Mouse (Mus musculus): Measurements from ENCODE around the gene Haus4.

Haus4 gene

DNA sequence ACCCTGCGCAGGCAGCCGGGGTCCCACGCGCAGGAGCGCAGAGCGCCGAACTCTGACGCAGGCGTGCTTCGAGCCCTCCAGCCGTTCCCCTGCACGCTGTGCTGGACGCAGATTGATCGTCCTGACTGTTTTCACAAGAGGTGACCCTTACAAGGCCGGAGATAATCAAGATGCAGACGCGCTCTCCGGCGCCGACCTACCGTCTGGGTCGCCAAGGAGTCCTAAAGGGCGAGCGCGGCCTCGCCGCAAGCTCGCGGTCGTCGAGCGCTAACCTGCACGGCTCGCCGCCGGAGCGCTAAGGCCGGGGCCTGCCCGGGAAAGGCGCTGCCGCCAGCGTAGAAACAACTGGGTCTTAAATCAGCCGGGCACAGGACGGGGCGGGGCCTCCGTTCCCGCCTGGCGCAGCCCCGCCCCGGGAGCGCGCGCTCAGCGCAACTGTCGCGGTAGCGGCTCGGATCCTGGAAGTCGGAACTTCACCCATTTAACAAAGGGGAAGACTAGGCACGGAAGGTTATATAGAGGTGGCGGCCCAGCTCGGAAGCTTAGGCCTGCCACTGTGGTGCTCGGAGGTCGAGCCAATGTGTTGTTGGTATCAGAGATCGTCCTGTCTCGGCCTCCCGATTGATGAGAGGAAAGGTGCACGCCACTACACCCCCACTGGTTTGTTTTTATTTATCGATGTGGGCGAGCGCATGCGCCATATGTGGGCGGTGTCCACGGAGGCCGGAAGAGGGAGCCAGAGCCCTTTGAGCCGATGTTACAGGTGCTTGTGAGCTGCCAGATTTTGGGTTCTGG, at the start of gene Haus4:
Gene Haus4 (minus strand): TSS at position 642 of the 795 bp plus-strand sequence.
- DNase-seq (ENCODE audit: low spot score): peak; percentile 82

DNA sequence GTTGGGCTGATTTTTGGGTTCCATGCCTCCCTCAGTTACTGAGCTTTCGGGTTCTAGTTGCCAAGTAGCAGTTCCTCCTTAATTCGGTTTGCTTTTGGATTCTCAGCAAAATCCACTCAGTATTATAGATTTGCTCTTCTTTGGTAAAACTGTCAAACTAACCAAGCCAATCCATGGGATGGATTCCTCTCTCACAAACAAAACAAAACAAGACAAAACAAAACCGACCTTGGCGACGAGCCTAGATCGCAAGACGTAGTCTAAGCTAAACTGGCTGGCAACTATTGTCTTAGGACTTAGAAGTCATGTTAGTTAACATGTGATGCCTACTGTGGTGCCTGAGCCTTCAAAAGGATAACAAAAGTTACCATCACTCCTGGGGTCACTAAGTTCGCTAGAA, 49.3 kb upstream of the Haus4 start:
- no peak for DNase-seq (ENCODE audit: low spot score)

GRCm38 (mm10) chr14:54603038-54603654, 48.7 kb upstream of the Haus4 start:
- peak; percentile 96 for DNase-seq (ENCODE audit: low spot score)

GRCm38 (mm10) chr14:54602613-54603012, 48.2 kb upstream of the Haus4 start:
- no peak for DNase-seq (ENCODE audit: low spot score)

DNA sequence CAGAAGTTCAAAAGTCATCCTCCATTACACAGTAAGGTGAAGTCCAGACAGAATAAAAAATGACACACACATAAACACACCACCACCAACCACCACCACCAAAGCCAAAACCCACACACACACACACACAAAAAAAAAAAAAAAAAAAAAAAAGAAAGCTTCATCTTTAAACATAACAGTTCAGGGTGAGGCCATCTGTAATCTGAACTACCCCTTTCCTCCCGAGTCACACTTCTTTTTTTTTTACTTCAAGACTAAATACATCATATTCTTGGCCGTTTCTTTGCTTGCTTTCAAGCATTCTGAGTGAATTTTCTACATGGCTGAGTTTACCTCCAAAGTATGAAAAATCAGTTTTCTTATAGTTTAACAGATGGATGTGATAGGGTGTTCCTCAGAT, 47.2 kb upstream of the Haus4 start:
- no peak for DNase-seq (ENCODE audit: low spot score)

- no peak for DNase-seq (ENCODE audit: low spot score)
Observed at GRCm38 (mm10) chr14:54597084-54597483, 42.7 kb upstream of the Haus4 start.

- no peak for DNase-seq (ENCODE audit: low spot score)
Observed at GRCm38 (mm10) chr14:54594631-54595414, 40.4 kb upstream of the Haus4 start.

DNA sequence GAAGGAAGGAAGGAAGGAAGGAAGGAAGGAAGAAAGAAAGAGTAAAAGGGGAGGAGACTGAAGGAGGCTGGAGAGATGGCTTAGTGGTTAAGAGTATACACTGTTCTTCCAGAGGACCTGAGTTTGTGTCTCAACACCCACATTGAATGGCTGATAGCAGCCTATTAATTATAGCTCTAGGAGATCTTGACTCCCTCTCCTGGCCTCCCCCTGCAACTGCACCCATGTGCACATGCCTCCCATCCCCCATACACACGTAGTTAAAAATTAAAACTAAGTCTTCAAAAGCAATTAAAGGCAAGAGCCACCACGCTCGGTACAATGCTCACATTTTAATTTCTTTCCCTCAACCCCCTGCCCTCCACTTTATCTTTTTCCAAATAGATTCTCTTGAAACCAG, 39.6 kb upstream of the Haus4 start:
- no peak for DNase-seq (ENCODE audit: low spot score)

- no peak for DNase-seq (ENCODE audit: low spot score)
Observed at GRCm38 (mm10) chr14:54592319-54592934, 38.0 kb upstream of the Haus4 start.

- DNase-seq (ENCODE audit: low spot score): no peak
Observed at GRCm38 (mm10) chr14:54591056-54591455, 36.6 kb upstream of the Haus4 start.

GRCm38 (mm10) chr14:54583681-54584338, 29.4 kb upstream of the Haus4 start:
- peak; percentile 53 for DNase-seq (ENCODE audit: low spot score)

- DNase-seq (ENCODE audit: low spot score): no peak
Observed at GRCm38 (mm10) chr14:54582536-54582935, 28.1 kb upstream of the Haus4 start.

DNA sequence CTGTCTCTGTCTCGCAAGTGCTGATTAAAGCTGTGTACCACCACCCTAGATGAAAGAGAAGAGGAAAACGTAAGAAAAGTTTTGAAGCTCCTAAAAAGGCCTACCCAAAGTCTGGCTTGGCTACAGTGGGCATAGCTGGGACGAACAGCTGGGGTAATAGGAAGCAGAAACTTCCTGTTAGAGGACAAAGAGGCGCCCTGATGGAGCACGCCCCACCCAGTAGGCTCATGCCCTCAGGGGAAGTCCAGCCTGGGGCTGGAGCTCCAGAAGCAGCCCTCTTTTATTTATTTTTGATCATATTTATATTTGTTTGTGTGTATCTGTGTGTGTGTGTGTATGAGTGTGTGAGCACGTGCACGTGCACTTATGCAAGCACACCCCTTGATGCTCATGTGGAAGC, 25.2 kb upstream of the Haus4 start:
- no peak for DNase-seq (ENCODE audit: low spot score)

DNA sequence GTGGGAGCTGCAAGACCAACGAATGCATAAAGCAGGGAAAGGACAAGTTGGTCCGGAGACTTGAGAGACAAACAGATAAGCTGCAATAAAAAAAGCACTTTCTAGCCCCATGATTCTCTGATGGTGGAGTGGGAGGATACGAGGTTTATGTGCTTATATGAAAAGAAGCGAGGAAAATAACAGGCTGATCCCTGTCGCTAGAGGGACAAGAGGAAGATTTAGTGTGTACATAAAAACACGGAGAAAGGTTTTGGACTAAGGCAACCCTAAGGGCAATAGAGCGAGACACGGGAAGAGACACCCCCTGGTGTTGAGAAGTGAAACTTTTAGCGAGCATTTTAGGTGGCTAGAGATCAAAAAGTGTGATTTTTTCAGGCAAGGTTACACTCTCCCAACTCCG, 23.6 kb upstream of the Haus4 start:
- peak; percentile 58 for DNase-seq (ENCODE audit: low spot score)

DNA sequence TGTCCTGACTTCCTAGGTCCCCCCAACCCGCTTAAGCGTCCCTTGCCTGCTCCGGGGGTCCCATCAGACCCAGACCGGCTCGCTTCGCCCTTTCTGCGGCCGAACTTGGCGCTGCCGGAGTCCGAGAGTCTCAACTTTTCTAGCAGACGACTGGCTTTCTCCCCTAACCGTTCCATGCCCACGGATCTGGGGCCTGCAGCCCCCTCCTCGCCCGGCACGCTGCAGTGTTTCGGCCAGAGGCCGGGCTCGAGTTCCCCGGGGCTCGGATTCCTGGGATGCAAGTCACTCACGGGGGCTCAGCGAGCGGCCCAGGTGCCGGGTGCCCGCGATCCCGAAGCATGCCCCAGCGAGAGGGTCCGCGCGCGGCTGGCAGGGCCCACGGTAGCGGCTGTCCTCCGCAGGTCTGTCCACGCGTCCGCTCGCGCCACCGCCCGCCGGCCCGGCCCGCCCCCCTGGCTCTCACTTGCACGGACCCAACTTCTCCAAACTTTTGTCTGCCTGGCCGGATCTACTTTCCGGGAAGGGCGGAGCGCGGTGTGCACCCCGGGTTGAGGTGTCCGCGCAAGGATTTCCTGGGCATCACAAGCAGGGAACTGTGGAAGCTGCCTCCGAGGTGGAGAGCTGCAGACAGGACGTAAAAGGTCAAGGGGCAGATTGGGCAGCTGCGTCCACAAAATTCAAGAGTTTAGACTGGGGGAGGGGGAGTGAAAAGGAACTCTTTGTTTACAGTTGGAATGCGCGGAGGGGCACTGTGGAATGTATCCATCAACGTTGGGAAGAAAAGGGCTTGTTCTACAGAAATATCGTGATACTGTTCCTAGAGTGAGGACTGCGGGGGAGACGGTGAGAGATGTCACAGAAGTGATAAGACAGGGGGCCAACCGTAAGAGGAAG, 22.9 kb upstream of the Haus4 start, which contains the start of gene Ajuba:
Gene Ajuba (minus strand): TSS at position 470 of the 894 bp plus-strand sequence.
- peak; percentile 18 for DNase-seq (ENCODE audit: low spot score)

GRCm38 (mm10) chr14:54576241-54577088, 22.0 kb upstream of the Haus4 start:
- DNase-seq (ENCODE audit: low spot score): peak; percentile 8

GRCm38 (mm10) chr14:54575631-54576030, 21.2 kb upstream of the Haus4 start:
- DNase-seq (ENCODE audit: low spot score): no peak

DNA sequence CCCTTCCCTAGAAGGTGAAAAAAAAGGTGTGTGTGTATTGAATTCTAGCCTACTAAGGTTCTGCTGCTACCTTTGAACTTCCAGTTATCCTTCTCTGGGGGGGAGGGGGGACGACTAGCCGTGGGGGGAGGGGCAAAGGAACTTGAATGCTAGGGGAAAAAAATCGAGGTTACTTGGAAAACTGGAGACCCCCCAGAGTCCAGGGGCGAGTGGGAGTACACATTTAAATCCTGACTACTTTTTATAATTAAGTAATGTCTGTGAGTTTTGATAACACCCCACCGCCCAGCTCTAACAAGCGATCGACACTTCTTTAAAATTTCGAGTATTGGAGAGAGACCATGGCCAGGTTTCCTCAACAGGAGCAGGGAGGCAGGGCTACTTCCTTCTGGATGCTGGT, 20.6 kb upstream of the Haus4 start:
- no peak for DNase-seq (ENCODE audit: low spot score)

- DNase-seq (ENCODE audit: low spot score): no peak
Observed at GRCm38 (mm10) chr14:54574253-54574652, 19.8 kb upstream of the Haus4 start.
